Mouse (Mus musculus) kidney, postnatal 14 days (tissue): ENCODE measurements around the gene Anapc5.
A peak's percentile ranks its signal among the peaks of the same experiment; 100 is the strongest.

Experiments
- DNase-seq: peaks from one replicate; pipeline ENCODE4 v3.0.0; 2022; ENCODE audit warnings: mixed read lengths

Anapc5 gene

GRCm38 (mm10) chr5:122820777-122821523, at the start of gene Anapc5:
Anapc5 (minus strand) TSS chr5:122821339.
- peak; percentile 94 for DNase-seq

GRCm38 (mm10) chr5:122863053-122863452, 41.9 kb upstream of the Anapc5 start:
- no peak for DNase-seq

DNA sequence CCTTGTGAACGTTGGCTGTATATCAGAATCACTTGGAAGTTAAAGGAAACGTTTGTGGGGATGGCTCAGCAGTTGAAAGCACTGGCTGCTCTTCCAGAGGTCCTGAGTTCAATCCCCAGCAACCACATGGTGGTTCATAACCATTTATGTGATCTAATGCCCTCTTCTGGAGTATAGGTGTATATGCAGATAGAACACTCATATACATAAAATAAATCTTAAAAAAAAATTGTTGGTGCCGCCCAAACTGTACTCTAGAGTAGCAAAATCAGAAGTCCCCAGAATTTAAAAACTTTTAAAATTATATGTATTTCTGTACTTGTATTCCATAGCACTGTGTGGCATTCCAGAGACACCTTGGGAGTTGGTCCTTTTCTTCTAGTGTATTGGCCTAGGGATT, 34.7 kb upstream of the Anapc5 start:
- DNase-seq = no peak

DNA sequence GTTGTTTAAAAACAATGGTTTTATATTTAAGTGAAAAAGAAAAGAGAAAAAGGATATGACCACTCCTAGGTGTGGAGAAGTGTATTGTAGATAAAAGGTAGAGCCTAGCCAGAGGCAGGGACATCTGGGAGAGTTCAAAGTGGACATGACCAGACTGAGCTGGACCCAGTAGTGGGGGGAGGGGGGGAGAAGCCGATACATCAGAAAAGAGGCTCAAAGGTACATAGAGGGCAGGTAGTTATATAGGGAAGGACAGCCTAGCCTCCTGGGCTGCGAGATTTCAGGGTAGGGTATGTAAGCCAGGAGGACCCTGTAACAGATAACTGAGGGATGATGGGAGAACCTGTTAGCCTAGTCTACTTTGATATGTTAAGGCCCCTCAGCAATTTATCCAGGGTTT, 31.5 kb upstream of the Anapc5 start:
- DNase-seq = no peak

DNA sequence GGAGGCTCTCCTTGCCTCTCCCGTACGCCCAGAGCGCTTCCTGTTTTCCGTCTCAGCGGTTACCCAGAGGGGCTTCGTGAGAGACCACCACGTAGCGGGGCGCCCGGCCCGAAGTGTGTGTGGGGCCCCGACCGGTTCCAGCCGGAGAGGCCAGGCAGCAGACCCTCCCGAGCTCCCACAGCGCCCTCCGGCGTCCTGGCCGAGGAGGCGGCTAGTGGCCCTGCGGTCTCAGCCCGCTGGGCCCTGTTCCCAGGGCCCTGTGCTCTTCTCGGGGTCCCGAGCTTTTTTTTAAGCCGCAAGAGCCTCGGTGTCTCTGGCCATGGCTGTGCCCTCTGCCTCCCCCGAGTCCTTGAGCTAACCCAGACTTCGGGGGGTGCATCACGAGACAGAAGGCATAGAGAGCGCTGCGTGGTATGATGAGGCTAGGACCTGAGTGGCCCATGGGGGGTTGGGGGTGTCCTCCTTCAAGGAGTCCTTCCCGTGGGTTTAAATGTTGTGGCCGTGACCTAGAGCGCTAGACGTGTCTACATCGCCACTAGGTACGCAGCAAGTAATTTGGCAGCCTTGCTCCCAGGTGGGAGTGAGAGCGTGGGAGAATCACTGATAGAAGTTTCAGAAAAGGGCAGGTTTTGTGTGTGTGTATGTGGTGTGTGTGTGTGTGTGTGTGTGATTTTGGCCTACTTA, 29.3 kb upstream of the Anapc5 start:
- DNase-seq = no peak

DNA sequence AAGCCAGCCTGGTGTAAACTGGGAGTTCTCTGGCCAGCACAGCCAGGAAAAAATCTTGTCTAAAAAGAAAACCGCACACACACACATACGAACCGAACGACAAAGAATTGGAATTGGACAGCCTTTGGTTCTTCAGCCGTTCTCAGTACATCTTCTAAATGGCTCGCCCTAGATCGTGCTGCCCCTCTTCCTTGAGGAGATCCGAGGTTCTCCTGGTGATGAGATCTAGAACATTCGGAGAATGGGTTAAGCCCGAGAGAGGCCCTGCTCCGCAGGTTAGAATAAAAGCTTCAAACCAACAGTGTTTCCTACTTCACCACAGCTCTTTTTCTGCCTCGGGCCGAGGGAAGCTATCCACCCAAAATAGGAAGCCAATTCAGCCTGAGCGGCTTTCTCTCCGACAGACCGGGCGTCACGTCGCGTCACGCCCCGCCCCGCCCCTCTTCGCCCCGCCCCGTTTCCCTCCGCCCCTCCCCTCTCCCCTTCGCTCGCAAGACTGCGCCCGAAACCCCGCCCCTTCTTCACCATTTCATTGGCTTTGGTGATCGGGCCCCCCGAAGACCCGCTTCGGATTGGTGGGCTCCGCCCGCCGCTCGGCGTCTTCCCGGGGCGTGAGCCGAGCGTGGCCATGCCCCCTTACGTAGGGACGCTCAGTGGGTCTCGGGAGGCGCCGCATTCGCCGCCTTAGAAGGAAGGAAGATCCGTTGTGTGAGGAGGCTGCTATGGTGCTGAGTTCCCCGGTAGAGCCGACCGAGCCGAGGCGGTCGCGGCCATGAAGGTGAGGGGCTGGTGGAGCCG, 28.6 kb upstream of the Anapc5 start, which contains the start of gene Rnf34:
Rnf34 (plus strand) TSS at position 528 of the 798 bp plus-strand sequence.
- peak; percentile 99 for DNase-seq

DNA sequence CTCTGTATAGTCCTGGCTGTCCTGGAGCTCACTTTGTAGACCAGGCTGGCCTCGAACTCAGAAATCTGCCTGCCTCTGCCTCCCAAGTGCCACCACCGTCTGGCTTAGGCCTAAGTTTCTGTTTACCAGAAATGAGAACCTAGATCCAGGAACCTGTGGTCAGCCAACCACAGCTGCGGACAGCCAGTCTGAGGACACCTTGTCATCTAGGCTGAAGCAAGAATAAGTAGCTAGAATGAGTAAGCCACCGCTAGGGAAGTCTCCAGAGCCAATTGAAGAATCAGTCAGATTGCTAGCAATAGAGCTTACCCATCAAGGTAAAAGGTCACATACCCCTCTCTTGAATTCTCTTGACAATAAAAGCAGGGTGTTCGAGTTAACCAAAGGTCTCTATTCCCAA, 22.7 kb upstream of the Anapc5 start:
- no peak for DNase-seq

- no peak for DNase-seq
These were observed 20.0 kb upstream of the Anapc5 start for GRCm38 (mm10) chr5:122841126-122841525.

DNA sequence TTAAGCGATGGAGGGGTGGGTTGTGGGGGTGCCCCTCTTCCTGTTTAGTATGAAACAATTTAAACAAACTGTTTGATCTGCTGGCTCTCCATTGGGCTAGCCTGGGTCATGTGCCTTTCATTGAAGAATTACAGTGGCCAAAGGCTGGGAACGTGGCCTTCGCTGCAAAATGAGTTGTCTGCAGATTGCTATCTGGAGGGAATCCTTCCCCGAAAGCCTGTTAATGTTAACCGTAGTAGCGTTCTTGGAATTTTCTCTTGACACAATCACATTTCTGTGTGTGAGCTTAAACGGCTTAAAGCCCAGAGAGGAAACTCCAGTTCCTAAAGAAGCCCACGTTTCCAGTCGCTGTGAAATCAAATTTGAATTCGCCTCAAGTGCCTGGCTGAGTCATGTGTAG, 11.9 kb upstream of the Anapc5 start:
- DNase-seq = no peak

- no peak for DNase-seq
These were observed 11.4 kb upstream of the Anapc5 start for GRCm38 (mm10) chr5:122832536-122832935.

DNA sequence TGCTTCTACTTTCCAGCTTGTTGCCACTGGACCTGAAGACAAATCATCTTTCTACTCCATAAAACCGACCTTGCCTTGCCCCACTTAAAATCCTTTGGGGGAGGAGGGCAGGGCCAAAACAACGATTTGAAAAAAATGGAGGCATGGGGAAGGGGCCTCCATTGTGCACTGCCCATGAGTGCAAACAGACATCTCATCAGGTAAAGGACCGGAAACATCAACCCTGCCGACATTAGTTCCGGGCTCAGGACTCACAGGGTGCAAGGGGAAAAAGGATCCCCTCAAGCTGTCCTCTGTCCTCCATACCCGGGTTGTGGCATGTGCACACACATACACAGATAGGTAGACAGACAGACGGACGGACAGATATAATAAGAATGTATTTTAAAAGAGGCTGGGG, 4.0 kb upstream of the Anapc5 start:
- DNase-seq = no peak

DNA sequence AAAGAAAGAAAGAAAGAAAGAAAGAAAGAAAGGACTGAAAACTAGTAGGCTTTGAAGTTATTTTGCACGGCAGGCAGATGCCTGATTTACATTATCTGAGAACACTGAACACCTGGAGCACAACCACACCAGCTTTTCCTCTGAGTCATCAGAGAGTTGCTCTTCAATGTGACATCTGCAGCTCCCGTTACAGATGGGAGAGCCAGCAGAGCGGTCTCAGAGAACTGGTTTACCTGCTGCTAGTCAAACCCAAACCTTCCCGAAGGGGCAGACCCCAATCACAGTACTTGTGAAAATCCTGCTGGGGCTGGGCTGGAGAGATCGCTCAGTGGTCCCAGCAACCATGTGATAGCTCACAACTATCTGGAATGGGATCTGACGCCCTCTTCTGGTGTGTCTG, 3.3 kb upstream of the Anapc5 start:
- DNase-seq = no peak

- no peak for DNase-seq
These were observed 2.8 kb upstream of the Anapc5 start for GRCm38 (mm10) chr5:122823976-122824375.

DNA sequence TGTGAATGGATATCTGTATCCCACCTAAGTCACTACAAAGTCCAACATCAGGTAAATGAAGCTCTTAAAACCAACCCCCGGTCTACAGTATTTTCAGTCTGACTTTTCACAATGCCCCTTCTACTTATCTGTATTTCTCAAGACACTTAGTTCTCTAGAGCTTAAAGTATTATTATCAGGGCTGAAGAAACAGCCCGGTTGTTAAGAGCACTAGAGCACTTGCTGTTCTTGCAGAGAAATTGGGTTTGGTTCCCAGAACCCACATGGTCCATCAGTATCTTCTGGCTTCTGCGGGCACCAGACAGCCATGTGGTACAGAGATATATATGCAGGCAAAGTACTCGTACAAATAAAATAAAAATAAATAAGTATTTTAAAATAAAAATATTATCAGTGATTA, 1.3 kb upstream of the Anapc5 start:
- no peak for DNase-seq

DNA sequence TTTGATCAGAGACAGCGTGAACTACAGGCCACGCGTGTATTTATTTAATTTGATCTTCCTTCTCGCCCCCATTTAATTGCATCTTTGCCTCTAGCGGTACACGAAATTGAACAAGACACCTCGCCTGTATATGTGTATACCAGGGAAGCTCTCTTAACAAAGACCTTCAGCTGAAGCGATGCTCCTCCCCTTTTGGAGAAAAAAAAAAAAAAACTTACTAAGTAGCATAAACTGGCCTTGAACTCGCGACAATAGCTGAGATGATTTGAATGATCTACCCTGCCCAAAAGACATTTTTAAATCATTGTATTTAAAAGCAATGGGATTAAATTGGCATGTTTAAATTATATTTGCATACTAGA, 366 bp upstream of the Anapc5 start:
- no peak for DNase-seq

DNA sequence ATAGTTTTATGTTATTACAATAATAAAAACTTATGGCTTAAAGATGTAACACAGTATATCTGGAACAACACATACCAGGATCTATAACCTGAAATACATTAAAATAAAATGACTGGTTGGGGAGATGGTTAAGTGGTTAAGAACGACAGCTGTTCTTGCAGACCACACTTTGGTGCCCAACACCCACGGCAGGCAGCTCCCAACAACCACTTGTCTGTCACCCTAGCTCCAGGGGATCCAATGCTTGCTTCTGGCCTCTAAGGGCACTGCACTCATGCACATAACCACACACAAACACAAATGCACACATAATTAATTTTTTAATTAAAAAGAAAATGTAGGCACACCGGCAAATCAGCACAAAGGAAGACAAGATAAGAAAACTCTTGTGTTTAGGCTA, 8.4 kb downstream of the Anapc5 start:
- DNase-seq = no peak

DNA sequence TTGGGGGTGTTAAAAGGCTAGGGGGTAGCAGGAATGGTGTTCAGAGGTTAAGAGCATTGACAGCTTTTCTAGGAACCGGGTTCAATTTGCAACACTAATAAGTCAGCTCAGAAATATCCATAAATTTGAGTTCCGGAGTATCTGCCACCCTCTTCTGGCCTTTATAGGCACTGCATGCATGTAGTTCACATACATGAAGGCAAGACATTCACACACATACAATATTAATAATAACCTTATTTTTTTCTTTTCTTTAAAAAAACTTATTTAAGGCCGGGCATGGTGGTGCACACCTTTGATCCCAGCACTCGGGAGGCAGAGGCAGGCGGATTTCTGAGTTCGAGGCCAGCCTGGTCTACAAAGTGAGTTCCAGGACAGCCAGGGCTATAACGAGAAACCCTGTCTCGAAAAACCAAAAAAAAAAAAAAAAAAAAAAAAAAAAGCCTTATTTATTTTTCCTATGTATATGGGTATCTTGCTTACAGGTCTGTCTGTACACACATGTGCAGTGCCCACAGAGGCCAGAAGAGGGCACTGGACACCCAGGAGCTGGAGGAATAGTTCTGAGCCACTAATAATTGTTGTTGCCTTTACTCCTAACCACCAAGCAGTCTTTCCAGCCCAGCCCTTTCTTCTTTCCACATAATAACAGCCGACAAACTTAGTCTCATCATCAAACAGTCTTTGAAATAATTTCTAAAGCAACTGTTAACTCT, 9.6 kb downstream of the Anapc5 start:
- DNase-seq = peak; percentile 66

GRCm38 (mm10) chr5:122805503-122805902, 15.6 kb downstream of the Anapc5 start:
- DNase-seq = no peak

DNA sequence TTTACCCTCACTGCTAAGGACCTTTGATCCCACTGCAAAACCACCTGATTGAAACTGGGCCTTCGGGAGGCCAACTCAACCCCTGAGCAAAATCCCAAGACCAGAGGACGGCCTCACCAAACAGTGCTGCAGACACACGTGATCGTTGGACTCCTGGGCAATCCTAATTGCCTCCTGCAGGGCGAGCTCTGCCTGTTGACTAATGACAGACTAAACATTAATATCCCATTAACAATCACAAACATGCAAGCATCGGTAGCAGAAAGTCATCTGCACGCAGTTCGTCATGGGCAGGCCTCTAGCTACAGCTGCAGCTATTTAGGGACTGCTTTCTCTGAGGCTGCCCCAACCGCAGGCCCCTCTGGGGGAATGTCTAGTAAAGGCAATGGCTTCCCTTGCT, 18.4 kb downstream of the Anapc5 start:
- peak; percentile 70 for DNase-seq

- DNase-seq = no peak
These were observed 19.5 kb downstream of the Anapc5 start for GRCm38 (mm10) chr5:122801684-122802083.

GRCm38 (mm10) chr5:122800345-122801010, 20.7 kb downstream of the Anapc5 start:
- peak; percentile 63 for DNase-seq
